Comparison of ENCODE assay signal across 31 mouse cellular contexts in genomic region chr11:109061971-109062370, GRCm38 (mm10).
DNase-seq lines count a peak whose midpoint lies in the region; ATAC-seq and TF ChIP-seq lines count a peak whose summit lies in the region.
"Had no signal": no experiment of that assay in that cellular context is flagged by ENCODE, and none has a peak within 500 bp of the region (broad histone marks: within the 10 kb centered on the region; RNA-seq: fewer than 3 reads in every experiment).

No protein-coding gene starts in this region.

- no peak overlapping the region for H3K4me2 ChIP-seq in hindbrain, postnatal 0 days (ENCODE audit: low read depth, low read length)
- H3K4me2 ChIP-seq in hindbrain, embryonic 12.5 days (replicated peaks): no peak overlapping the region
- H3K4me2 ChIP-seq: forebrain, embryonic 13.5 days; heart, embryonic 12.5 days; hindbrain, embryonic 15.5 days; intestine, embryonic 15.5 days; limb, embryonic 15.5 days; liver, embryonic 13.5 days; midbrain, embryonic 15.5 days had no signal

- H3K9ac ChIP-seq in hindbrain, postnatal 0 days (replicated peaks; ENCODE audit: low read length): no peak overlapping the region
- H3K9ac ChIP-seq in hindbrain, embryonic 12.5 days: no peak overlapping the region
- H3K9ac ChIP-seq: forebrain, embryonic 13.5 days; heart, embryonic 12.5 days; hindbrain, embryonic 15.5 days; intestine, embryonic 15.5 days; limb, embryonic 15.5 days; liver, embryonic 13.5 days; midbrain, embryonic 15.5 days had no signal

- no peak for TF ChIP-seq POLR2A in cerebellum, adult 2 months (IDR thresholded peaks at IDR 0.05; ENCODE audit: borderline replicate concordance, insufficient read depth, low read length)

- H3K4me3 ChIP-seq in cerebellum, adult 2 months (replicated peaks; ENCODE audit: insufficient read depth, low read depth, low read length): no peak overlapping the region
- H3K4me3 ChIP-seq in hindbrain, postnatal 0 days (ENCODE audit: low read length): no peak overlapping the region
- no peak overlapping the region for H3K4me3 ChIP-seq in hindbrain, embryonic 12.5 days
- H3K4me3 ChIP-seq: erythroblast, embryonic 14.5 days; forebrain, embryonic 13.5 days; heart, embryonic 12.5 days; hindbrain, embryonic 15.5 days; intestine, embryonic 15.5 days; limb, embryonic 10.5 days; limb, embryonic 15.5 days; liver, embryonic 13.5 days; megakaryocyte, embryonic 14.5 days; midbrain, embryonic 15.5 days had no signal

- ATAC-seq in hindbrain, postnatal 0 days: peak; percentile 45; the same call in 1 of the 2 replicates
- no peak for ATAC-seq in hindbrain, embryonic 12.5 days (ENCODE audit: low FRiP score)
- ATAC-seq: forebrain, embryonic 13.5 days; intestine, embryonic 15.5 days; lung, postnatal 0 days; midbrain, embryonic 15.5 days had no signal

- no peaks in the 10 kb centered on the region for H3K36me3 ChIP-seq in hindbrain, postnatal 0 days (ENCODE audit: insufficient read depth, low read length)
- no peaks in the 10 kb centered on the region for H3K36me3 ChIP-seq in hindbrain, embryonic 12.5 days
- H3K36me3 ChIP-seq: G1E; heart, embryonic 12.5 days; hindbrain, embryonic 15.5 days; intestine, embryonic 15.5 days; limb, embryonic 10.5 days; limb, embryonic 15.5 days; liver, embryonic 13.5 days; midbrain, embryonic 15.5 days had no signal

- no peak overlapping the region for H3K27ac ChIP-seq in cerebellum, adult 2 months (ENCODE audit: insufficient read depth, low read length)
- H3K27ac ChIP-seq in hindbrain, postnatal 0 days: no peak overlapping the region
- no peak overlapping the region for H3K27ac ChIP-seq in hindbrain, embryonic 12.5 days
- H3K27ac ChIP-seq: forebrain, embryonic 13.5 days; hindbrain, embryonic 15.5 days; intestine, embryonic 15.5 days; limb, embryonic 10.5 days; limb, embryonic 15.5 days; liver, embryonic 13.5 days; midbrain, embryonic 15.5 days had no signal

- TF ChIP-seq CTCF in cerebellum, adult 2 months (IDR thresholded peaks at IDR 0.05; ENCODE audit: borderline replicate concordance, insufficient read depth, low read depth, low read length): no peak
- no peak for TF ChIP-seq CTCF in hindbrain, postnatal 0 days (IDR thresholded peaks at IDR 0.05; ENCODE audit: low read depth)

- no peaks in the 10 kb centered on the region for H3K9me3 ChIP-seq in hindbrain, postnatal 0 days (ENCODE audit: low read length)
- H3K9me3 ChIP-seq in hindbrain, embryonic 12.5 days (replicated peaks): no peaks in the 10 kb centered on the region
- H3K9me3 ChIP-seq: forebrain, embryonic 13.5 days; heart, embryonic 12.5 days; hindbrain, embryonic 15.5 days; intestine, embryonic 15.5 days; limb, embryonic 10.5 days; limb, embryonic 15.5 days; liver, embryonic 13.5 days; megakaryocyte, embryonic 14.5 days; midbrain, embryonic 15.5 days had no signal

- peak; percentile 59 to 71 for DNase-seq in cerebellum, postnatal 14 days
- no peak for DNase-seq in cerebellum, adult 2 months
- peak; percentile 50 for DNase-seq in hindbrain, postnatal 0 days (ENCODE audit: low spot score)
- DNase-seq in left cerebral cortex, postnatal 14 days (ENCODE audit: low spot score in 2 of 2): peak; percentile 33 to 44
- no peak for DNase-seq in left cerebral cortex, adult 9 months (ENCODE audit: low spot score in 2 of 2)
- DNase-seq in right cerebral cortex, postnatal 14 days: peak; percentile 46
- no peak for DNase-seq in right cerebral cortex, adult 18-20 months
- DNase-seq: adrenal gland, adult 8-10 months; cerebellum, adult 9-11 months; gastrocnemius, postnatal 25 days; heart, adult 18-20 months; heart, postnatal 4 days; kidney, adult 2 months; kidney, postnatal 4 days; liver, embryonic 13.5 days; lung, adult 18-20 months; lung, postnatal 4 days; spleen, adult 18-20 months; thymus, postnatal 14 days had no signal

- intact Hi-C loops in left cerebral cortex, postnatal 14 days (cut with DNase I): no loop called here

- 55% methylated on average over 4 of the region's 4 CpGs for WGBS in cerebellum, adult 2 months
- 33% methylated on average over 4 of the region's 4 CpGs for WGBS in hindbrain, postnatal 0 days
- WGBS in hindbrain, embryonic 12.5 days: 80% methylated on average over 4 of the region's 4 CpGs

- H3K4me1 ChIP-seq in cerebellum, adult 2 months (ENCODE audit: control insufficient read depth, insufficient read depth, low read length): no peaks in the 10 kb centered on the region
- H3K4me1 ChIP-seq in hindbrain, postnatal 0 days (ENCODE audit: insufficient read depth, low read length): no peaks in the 10 kb centered on the region
- no peaks in the 10 kb centered on the region for H3K4me1 ChIP-seq in hindbrain, embryonic 12.5 days
- H3K4me1 ChIP-seq: forebrain, embryonic 13.5 days; heart, embryonic 12.5 days; hindbrain, embryonic 15.5 days; intestine, embryonic 15.5 days; limb, embryonic 10.5 days; liver, embryonic 13.5 days; megakaryocyte, embryonic 14.5 days had no signal

- no peaks in the 10 kb centered on the region for H3K27me3 ChIP-seq in cerebellum, adult 2 months (ENCODE audit: control insufficient read depth, insufficient read depth, low read length)
- no peaks in the 10 kb centered on the region for H3K27me3 ChIP-seq in hindbrain, postnatal 0 days (ENCODE audit: insufficient read depth, low read length)
- no peaks in the 10 kb centered on the region for H3K27me3 ChIP-seq in hindbrain, embryonic 12.5 days
- H3K27me3 ChIP-seq: forebrain, embryonic 13.5 days; heart, embryonic 12.5 days; hindbrain, embryonic 15.5 days; intestine, embryonic 15.5 days; limb, embryonic 15.5 days; liver, embryonic 13.5 days; megakaryocyte, embryonic 14.5 days; midbrain, embryonic 15.5 days had no signal

Comparison
In these comparisons a context has a peak if more than half of its experiments do, and no peak if none do; other contexts are left out.
1. DNase-seq: peak in cerebellum, postnatal 14 days (2 of 2), hindbrain, postnatal 0 days (single experiment), left cerebral cortex, postnatal 14 days (2 of 2) and right cerebral cortex, postnatal 14 days (single experiment); none in cerebellum, adult 2 months (0 of 2), left cerebral cortex, adult 9 months (0 of 2) and right cerebral cortex, adult 18-20 months (single experiment).